8 mouse cellular contexts compared by ENCODE assay signal in the genomic region with DNA sequence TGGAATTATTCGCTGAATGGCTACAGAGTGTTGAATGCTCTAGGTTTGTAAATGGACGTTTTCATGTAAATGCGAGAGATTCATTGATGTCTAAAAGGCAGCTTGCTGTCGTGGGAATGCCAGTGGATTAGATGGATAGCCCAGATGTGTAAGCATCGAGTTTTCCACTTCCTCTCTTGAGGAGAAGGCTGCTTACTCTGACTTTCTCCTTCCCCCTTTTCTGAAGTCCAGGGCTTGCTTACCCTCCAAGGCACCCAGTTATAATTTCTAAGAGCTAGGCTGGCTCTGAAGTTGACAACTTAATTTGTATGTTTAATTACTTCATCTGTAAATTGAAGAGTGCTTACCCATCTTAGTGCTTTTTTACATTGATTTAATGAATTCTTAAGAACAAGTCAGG. TPM values are rescaled to one million over a fixed set of nuclear protein-coding genes. Genes with fewer than 3 reads are reported as not detected.
DNase-seq lines count a peak whose midpoint lies in the region; ATAC-seq and TF ChIP-seq lines count a peak whose summit lies in the region.

No protein-coding gene starts in this region.

- no peak for TF ChIP-seq POLR2A in bone marrow, adult 2 months (IDR thresholded peaks at IDR 0.05; ENCODE audit: borderline replicate concordance, control insufficient read depth, low read depth, low read length)

- H3K4me2 ChIP-seq in heart, embryonic 12.5 days, result peak overlapping the region; percentile 76
- peak overlapping the region; percentile 59 for H3K4me2 ChIP-seq in hindbrain, embryonic 11.5 days (replicated peaks; ENCODE audit: low read depth, low read length)
- H3K4me2 ChIP-seq in midbrain, embryonic 13.5 days (replicated peaks), result peak overlapping the region; percentile 81

- peak overlapping the region; percentile 80 for H3K9ac ChIP-seq in heart, embryonic 12.5 days
- peak overlapping the region; percentile 84; the same call in 1 of the 2 replicates for H3K9ac ChIP-seq in hindbrain, embryonic 11.5 days (ENCODE audit: low read depth, low read length)
- H3K9ac ChIP-seq in midbrain, embryonic 13.5 days (replicated peaks), result peak overlapping the region; percentile 85

- H3K27ac ChIP-seq in heart, embryonic 12.5 days (ENCODE audit: poor library complexity, severe bottlenecking), result no peak overlapping the region
- no peak overlapping the region for H3K27ac ChIP-seq in bone marrow, adult 2 months (ENCODE audit: control insufficient read depth, insufficient read depth, low read depth, low read length, poor library complexity)
- H3K27ac ChIP-seq in hindbrain, embryonic 11.5 days (ENCODE audit: low read depth, low read length), result no peak overlapping the region
- no peak overlapping the region for H3K27ac ChIP-seq in midbrain, embryonic 13.5 days

- no peak for DNase-seq in heart, postnatal 4 days
- peak; percentile 7 for DNase-seq in hindbrain, embryonic 11.5 days (ENCODE audit: low spot score)
- no peak for DNase-seq in thymus, postnatal 36 days
- no peak for DNase-seq in right cerebral cortex, postnatal 4 days
- DNase-seq in B cell, adult 2 months, result no peak

- H3K4me3 ChIP-seq in heart, embryonic 12.5 days, result peak overlapping the region; percentile 91
- peak overlapping the region; percentile 89 for H3K4me3 ChIP-seq in bone marrow, adult 2 months (replicated peaks; ENCODE audit: control insufficient read depth, low read depth, low read length)
- H3K4me3 ChIP-seq in hindbrain, embryonic 11.5 days (ENCODE audit: low read depth, low read length), result peak overlapping the region; percentile 75
- H3K4me3 ChIP-seq in midbrain, embryonic 13.5 days (replicated peaks), result peak overlapping the region; percentile 70

- ATAC-seq in heart, embryonic 12.5 days (ENCODE audit: insufficient number of reproducible peaks, low FRiP score), result no peak
- ATAC-seq in hindbrain, embryonic 11.5 days (ENCODE audit: low FRiP score), result no peak
- no peak for ATAC-seq in midbrain, embryonic 13.5 days

- no peaks in the 10 kb centered on the region for H3K27me3 ChIP-seq in heart, embryonic 12.5 days (replicated peaks)
- H3K27me3 ChIP-seq in hindbrain, embryonic 11.5 days (ENCODE audit: control insufficient read depth, insufficient read depth, low read length), result no peaks in the 10 kb centered on the region
- H3K27me3 ChIP-seq in midbrain, embryonic 13.5 days, result no peaks in the 10 kb centered on the region

- no peaks in the 10 kb centered on the region; the same call in 1 of the 2 replicates for H3K36me3 ChIP-seq in heart, embryonic 12.5 days
- no peaks in the 10 kb centered on the region for H3K36me3 ChIP-seq in hindbrain, embryonic 11.5 days (ENCODE audit: control insufficient read depth, insufficient read depth, low read length)
- H3K36me3 ChIP-seq in midbrain, embryonic 13.5 days, result no peaks in the 10 kb centered on the region

- TF ChIP-seq CTCF in bone marrow, adult 2 months (IDR thresholded peaks at IDR 0.05; ENCODE audit: control insufficient read depth, insufficient read depth, low read length), result no peak

- H3K4me1 ChIP-seq in heart, embryonic 12.5 days (replicated peaks), result peaks cover 10% of the 10 kb centered on the region
- H3K4me1 ChIP-seq in bone marrow, adult 2 months (ENCODE audit: control insufficient read depth, insufficient read depth, low read length), result no peaks in the 10 kb centered on the region
- no peaks in the 10 kb centered on the region for H3K4me1 ChIP-seq in hindbrain, embryonic 11.5 days (replicated peaks; ENCODE audit: control insufficient read depth, insufficient read depth, low read length)
- peaks cover 33% of the 10 kb centered on the region for H3K4me1 ChIP-seq in midbrain, embryonic 13.5 days (replicated peaks)

- WGBS in heart, embryonic 12.5 days, result 34% methylated on average over 5 of the region's 5 CpGs
- WGBS in bone marrow, adult 2 months, result 19% methylated on average over 5 of the region's 5 CpGs
- 25% methylated on average over 5 of the region's 5 CpGs for WGBS in hindbrain, embryonic 11.5 days
- 23% methylated on average over 5 of the region's 5 CpGs for WGBS in midbrain, embryonic 13.5 days

- H3K9me3 ChIP-seq in heart, embryonic 12.5 days (replicated peaks), result no peaks in the 10 kb centered on the region
- H3K9me3 ChIP-seq in hindbrain, embryonic 11.5 days (ENCODE audit: control insufficient read depth, low read length), result no peaks in the 10 kb centered on the region
- H3K9me3 ChIP-seq in midbrain, embryonic 13.5 days, result no peaks in the 10 kb centered on the region

RNA-seq across cellular contexts. Expression of gene Azi2, which starts 1.3 kb away (rescaled TPM):
- polyA plus RNA-seq in heart, embryonic 12.5 days (2016; fragmentation: Nextera tagmentation; extraction: Ambion mirVana), result 72.2 and 73.3 TPM in 2 replicates
- total RNA-seq in heart, postnatal 4 days (2021), result 10 to 100 TPM; 71.9 to 73.7 TPM
- polyA plus RNA-seq in bone marrow, adult 2 months (2011; ENCODE audit: insufficient read depth, insufficient read length, low replicate concordance, missing spikeins), result 27.7 and 38.7 TPM in 2 replicates
- polyA plus RNA-seq in hindbrain, embryonic 11.5 days (2014; fragmentation: Nextera tagmentation; extraction: Ambion mirVana), result 79.1 and 82.5 TPM in 2 replicates
- 74.8 and 78.1 TPM in 2 replicates for polyA plus RNA-seq in midbrain, embryonic 13.5 days (2015; fragmentation: Nextera tagmentation; extraction: Ambion mirVana)
